Mouse (Mus musculus) brain, embryonic 14.5 days (tissue): ENCODE data around the gene Zcchc9.

ENCODE experiments used
- CTCF ChIP-seq: fragments of 200-500 bp; IDR thresholded peaks from 2 replicates; pipeline ENCODE4 v1.5.1; 2012; ENCODE audit warnings: inconsistent platforms, mild to moderate bottlenecking, moderate library complexity, borderline replicate concordance; ENCODE audit not compliant: insufficient read depth, insufficient read length; ENCODE audit errors: extremely low read depth
- POLR2A ChIP-seq: fragments of 200-500 bp; IDR thresholded peaks from 2 replicates; pipeline ENCODE4 v1.6.1; 2012; ENCODE audit warnings: mild to moderate bottlenecking, inconsistent platforms, borderline replicate concordance; ENCODE audit not compliant: poor library complexity, insufficient read depth, insufficient read length, severe bottlenecking; ENCODE audit errors: extremely low read depth

DNA sequence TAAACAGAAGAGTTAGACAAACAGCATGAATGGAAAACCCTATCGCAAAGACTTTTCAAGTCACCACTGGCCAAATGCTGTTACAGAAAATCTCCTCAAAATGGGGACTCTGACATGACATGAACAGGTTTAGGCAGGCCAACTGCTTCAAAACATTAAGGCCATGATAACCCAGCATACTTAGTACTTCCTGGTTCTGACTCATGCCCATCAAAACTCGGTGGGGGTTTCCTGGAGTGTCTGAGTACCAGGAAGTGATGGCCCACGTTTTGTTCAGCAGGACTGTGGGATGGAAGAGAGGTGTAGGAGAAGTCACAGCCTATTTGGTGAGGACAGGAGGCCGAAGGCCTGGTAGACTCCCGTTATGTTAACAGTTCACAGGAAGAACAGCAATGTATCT is 5.8 kb downstream of the Zcchc9 start:
- TF ChIP-seq CTCF (no peak), POLR2A (no peak)
